ENCODE assay signal across 7 mouse cellular contexts in the genomic region with DNA sequence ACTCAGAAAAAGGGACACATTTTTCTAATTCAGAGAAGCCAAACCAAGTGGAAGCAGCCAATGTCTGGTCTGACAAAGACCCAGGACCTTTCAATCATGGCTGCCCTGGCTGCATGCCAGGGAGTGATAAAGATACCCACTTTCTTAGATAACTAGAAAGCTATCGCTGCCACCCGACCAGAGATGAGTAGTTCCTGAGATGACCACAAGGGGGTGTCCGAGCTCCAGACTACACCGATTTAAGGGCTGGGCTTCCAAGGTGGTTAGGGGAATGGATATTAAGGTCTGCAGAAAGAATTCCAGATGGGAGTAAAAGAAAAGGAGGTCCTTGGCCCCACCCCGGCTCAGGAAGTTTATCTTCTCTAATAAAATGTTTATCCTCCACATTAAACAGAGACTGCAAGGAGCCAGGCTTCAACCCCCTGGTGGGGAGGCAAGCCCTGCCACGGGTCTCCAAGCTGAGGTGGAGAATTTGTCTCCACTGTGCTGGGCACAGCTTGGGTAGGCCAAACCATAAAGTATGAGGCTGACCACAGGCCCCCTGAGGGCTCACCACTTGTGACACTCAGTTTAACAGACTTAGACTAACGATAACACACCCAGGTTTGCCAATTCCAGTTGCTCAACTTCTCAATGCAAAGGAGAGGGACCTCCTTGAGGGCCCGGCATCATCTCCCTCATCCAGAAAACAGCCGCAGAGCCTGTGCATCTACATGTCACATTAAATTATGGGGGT. TPM values are rescaled to one million over a fixed set of nuclear protein-coding genes. Genes with fewer than 3 reads are reported as not detected.
DNase-seq lines count a peak whose midpoint lies in the region; ATAC-seq lines count a peak whose summit lies in the region.

No protein-coding gene starts in this region.

- no peak overlapping the region for H3K27ac ChIP-seq in forebrain, embryonic 11.5 days (ENCODE audit: low read depth, low read length)

- no peaks in the 10 kb centered on the region for H3K27me3 ChIP-seq in forebrain, embryonic 11.5 days (ENCODE audit: control insufficient read depth, insufficient read depth, low read length)

- intact Hi-C loops in heart, postnatal 36 days (cut with DNase I): no loop called here

- H3K9ac ChIP-seq in forebrain, embryonic 11.5 days (ENCODE audit: low read length): no peak overlapping the region; the same call in 1 of the 2 replicates

- H3K4me3 ChIP-seq in forebrain, embryonic 11.5 days (ENCODE audit: low read depth, low read length): no peak overlapping the region

- ATAC-seq in forebrain, embryonic 11.5 days (replicated peaks; ENCODE audit: low FRiP score): no peak

- peak; percentile 73 for DNase-seq in MN1 (ENCODE audit: low spot score)
- DNase-seq in c-Kit-negative CD71-positive TER-119-positive erythroid progenitor cells, embryonic 14.5 days (ENCODE audit: low read depth, low spot score): peak; percentile 71
- peak; percentile 87 for DNase-seq in forebrain, embryonic 11.5 days (ENCODE audit: low spot score)
- peak; percentile 77 to 80 for DNase-seq in heart, postnatal 36 days
- DNase-seq in layer of hippocampus, postnatal 14 days (ENCODE audit: low spot score in 2 of 2): peak; percentile 81 to 84
- peak; percentile 83 for DNase-seq in lung, postnatal 14 days
- peak; percentile 85 to 87 for DNase-seq in right cerebral cortex, postnatal 10 days (ENCODE audit: low spot score in 2 of 2)

- no peaks in the 10 kb centered on the region; the same call in 1 of the 2 replicates for H3K36me3 ChIP-seq in forebrain, embryonic 11.5 days (ENCODE audit: control insufficient read depth, insufficient read depth, low read length)

- WGBS in forebrain, embryonic 11.5 days: 34% methylated on average over 9 of the region's 9 CpGs

- H3K4me1 ChIP-seq in forebrain, embryonic 11.5 days (replicated peaks; ENCODE audit: control insufficient read depth, insufficient read depth, low read length): peaks cover 25% of the 10 kb centered on the region

- H3K9me3 ChIP-seq in forebrain, embryonic 11.5 days (ENCODE audit: control insufficient read depth, low read length): no peaks in the 10 kb centered on the region

- H3K4me2 ChIP-seq in forebrain, embryonic 11.5 days (ENCODE audit: low read depth, low read length, severe bottlenecking): peak overlapping the region; percentile 32; the same call in 1 of the 2 replicates

RNA-seq across cellular contexts. Expression of gene C1qtnf5, which starts 2.5 kb away (rescaled TPM):
- polyA plus RNA-seq in forebrain, embryonic 11.5 days (2014; fragmentation: Nextera tagmentation; extraction: Ambion mirVana): 0.47 and 0.79 TPM in 2 replicates
- 1 to 10 TPM; 8.4 to 8.9 TPM for total RNA-seq in heart, postnatal 36 days (2021)
- total RNA-seq in layer of hippocampus, postnatal 14 days (2021): 10 to 100 TPM; 13.5 to 18.6 TPM

RNA-seq across cellular contexts. Expression of gene Gm49380, which starts 3.8 kb away (rescaled TPM):
- polyA plus RNA-seq in forebrain, embryonic 11.5 days (2014; fragmentation: Nextera tagmentation; extraction: Ambion mirVana): 0.97 TPM in 1 of 2 replicates, not detected in the other
- total RNA-seq in heart, postnatal 36 days (2021): under 1 TPM in 1 of 2 experiments, not detected in 1; 0.14 TPM
- under 1 TPM; 0.14 to 0.29 TPM for total RNA-seq in layer of hippocampus, postnatal 14 days (2021)

RNA-seq across cellular contexts. Expression of gene Rnf26, which starts 3.8 kb away (rescaled TPM):
- 82.3 and 85.2 TPM in 2 replicates for polyA plus RNA-seq in forebrain, embryonic 11.5 days (2014; fragmentation: Nextera tagmentation; extraction: Ambion mirVana)
- 1 to 10 TPM; 6.7 to 7.6 TPM for total RNA-seq in heart, postnatal 36 days (2021)
- 10 to 100 TPM; 27.7 to 28.2 TPM for total RNA-seq in layer of hippocampus, postnatal 14 days (2021)

RNA-seq across cellular contexts. Expression of gene Mfrp, which starts 8.0 kb away (rescaled TPM):
- polyA plus RNA-seq in forebrain, embryonic 11.5 days (2014; fragmentation: Nextera tagmentation; extraction: Ambion mirVana): 0.11 TPM in 1 of 2 replicates, not detected in the other
- total RNA-seq in heart, postnatal 36 days (2021): not detected
- 1 to 10 TPM in 1 of 2 experiments, under 1 TPM in 1; 0.33 to 8.6 TPM for total RNA-seq in layer of hippocampus, postnatal 14 days (2021)

RNA-seq across cellular contexts. Expression of gene Mcam, which starts 24.7 kb away (rescaled TPM):
- polyA plus RNA-seq in forebrain, embryonic 11.5 days (2014; fragmentation: Nextera tagmentation; extraction: Ambion mirVana): 12.9 and 14.8 TPM in 2 replicates
- 10 to 100 TPM; 38.7 to 39.3 TPM for total RNA-seq in heart, postnatal 36 days (2021)
- total RNA-seq in layer of hippocampus, postnatal 14 days (2021): 10 to 100 TPM; 24.5 to 27.8 TPM
